Mouse (Mus musculus) heart, adult 2 months (tissue): Measurements from ENCODE around the gene Fahd1.

Source experiments
- CTCF ChIP-seq: fragments of 200-600 bp; IDR thresholded peaks from 2 replicates; pipeline ENCODE4 v1.8.1; 2022; ENCODE audit warnings: antibody characterized with exemption, mild to moderate bottlenecking, moderate library complexity
- EP300 ChIP-seq: fragments of 200-500 bp; IDR thresholded peaks from 2 replicates; pipeline ENCODE4 v1.6.1; 2011; ENCODE audit warnings: low read depth, low read length, control low read depth; ENCODE audit not compliant: insufficient read depth
- POLR2A ChIP-seq: fragments of 200-500 bp; IDR thresholded peaks from 2 replicates; pipeline ENCODE4 v1.6.1; 2011; ENCODE audit warnings: mild to moderate bottlenecking, low read depth, low read length, control low read depth; ENCODE audit not compliant: insufficient read depth

- TF ChIP-seq POLR2A (no peak), CTCF (no peak), EP300 (no peak)
These were observed 42.6 kb upstream of the Fahd1 start for GRCm38 (mm10) chr17:24892785-24893184.
